Mouse (Mus musculus) kidney, adult 2 months (tissue): Measurements from ENCODE around the gene Pcdh7.

Experiments used
- CTCF ChIP-seq: fragments of 200-500 bp; conservative IDR thresholded peaks from 2 replicates; pipeline ENCODE4 v1.5.1; 2011; ENCODE audit warnings: low read depth, mild to moderate bottlenecking, control low read depth, low read length, moderate library complexity, mixed read lengths; ENCODE audit not compliant: insufficient read depth, insufficient read length
- POLR2A ChIP-seq: fragments of 200-500 bp; IDR thresholded peaks from one replicate; pipeline ENCODE4 v1.6.1; 2011; ENCODE audit warnings: low read depth, low read length, control low read depth

- no peak for TF ChIP-seq POLR2A
- no peak for TF ChIP-seq CTCF
Observed at GRCm38 (mm10) chr5:57767346-57767745, 49.6 kb downstream of the Pcdh7 start.
